Mouse (Mus musculus) olfactory bulb, adult 2 months (tissue): Measurements from ENCODE around the gene Gm20503.

Source experiments
- CTCF ChIP-seq: fragments of 200-500 bp; IDR thresholded peaks from 2 replicates; pipeline ENCODE4 v1.5.1; 2012; ENCODE audit warnings: low read depth, mild to moderate bottlenecking, low read length, moderate library complexity; ENCODE audit not compliant: insufficient read depth
- POLR2A ChIP-seq: fragments of 200-500 bp; IDR thresholded peaks from 2 replicates; pipeline ENCODE4 v1.6.1; 2012; ENCODE audit warnings: mild to moderate bottlenecking, low read depth, low read length, moderate library complexity; ENCODE audit not compliant: insufficient read depth

DNA sequence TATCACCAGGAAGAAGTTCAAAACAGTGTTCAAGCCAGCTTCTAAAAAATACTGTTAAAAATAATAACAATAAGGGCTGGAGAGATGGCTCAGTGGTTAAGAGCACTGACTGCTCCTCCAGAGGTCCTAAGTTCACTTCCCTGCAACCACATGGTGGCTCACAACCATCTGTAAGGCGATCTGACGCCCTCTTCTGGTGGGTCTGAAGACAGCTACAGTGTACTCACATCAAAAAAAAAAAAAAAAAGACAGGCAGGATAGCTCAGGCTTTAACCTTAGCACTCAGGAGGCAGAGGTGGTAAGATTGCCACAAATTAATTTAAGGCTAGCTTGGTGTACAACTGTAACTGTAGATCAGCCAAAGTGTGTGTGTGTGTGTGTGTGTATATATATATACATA, 2.4 kb upstream of the Gm20503 start:
- TF ChIP-seq CTCF (no peak), POLR2A (no peak)
